Mouse (Mus musculus): Measurements from ENCODE around the gene Fcrla.

DNA sequence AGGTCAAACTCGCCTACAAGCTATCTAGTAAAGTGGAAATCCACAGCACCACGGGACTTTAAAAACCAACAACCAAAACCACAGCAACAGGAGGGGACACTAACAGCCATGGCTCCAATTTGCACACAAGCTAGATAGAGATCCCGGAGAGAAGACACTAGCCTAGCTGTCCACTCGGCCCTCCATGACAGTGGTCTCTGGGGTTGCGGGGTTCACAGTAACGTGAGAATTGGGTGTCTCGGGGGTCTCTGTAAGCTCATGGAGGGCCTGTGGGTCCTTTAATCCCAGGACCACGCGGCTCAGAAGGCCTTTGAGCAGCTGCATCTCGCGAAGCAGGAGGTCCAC lies 20.3 kb downstream of the Fcrla start:
- TF ChIP-seq CTCF (IDR thresholded peaks at IDR 0.05; ENCODE audit: control insufficient read depth, insufficient read depth, insufficient read length): no peak
- no peak for TF ChIP-seq USF1 (IDR thresholded peaks at IDR 0.05; ENCODE audit: low read depth)
- TF ChIP-seq FOSL1 (IDR thresholded peaks at IDR 0.05; ENCODE audit: insufficient read depth, low read length, poor library complexity, severe bottlenecking): no peak
- no peak for TF ChIP-seq MYOD1 (IDR thresholded peaks at IDR 0.05; ENCODE audit: control insufficient read depth, insufficient read length, low read depth)
- TF ChIP-seq MAX (IDR thresholded peaks at IDR 0.05): no peak
- TF ChIP-seq MYOG (IDR thresholded peaks at IDR 0.05; ENCODE audit: control insufficient read depth, extremely low read depth, insufficient read length): no peak
